Mouse (Mus musculus): Measurements from ENCODE around the gene Gm3187. TPM values are rescaled to one million over a fixed set of nuclear protein-coding genes. Genes with fewer than 3 reads are reported as not detected.
"Not testable (repeated sequence)": the region's sequence is repeated elsewhere in the genome, so short reads cannot be mapped to it uniquely, and the experiment has no call there.

The Gm3187 gene
- polyA plus RNA-seq (2012; fragmentation: generic; extraction: Trizol): not detected

- not testable (repeated sequence) for H3K4me2 ChIP-seq (ENCODE audit: low read depth); H3ac ChIP-seq (ENCODE audit: control insufficient read depth, insufficient read length); H3K79me2 ChIP-seq (ENCODE audit: control insufficient read depth, insufficient read depth); H3K27me3 ChIP-seq (ENCODE audit: control insufficient read depth, insufficient read depth, insufficient read length); H3K36me3 ChIP-seq (ENCODE audit: control insufficient read depth, insufficient read depth); H3K4me3 ChIP-seq
Observed at GRCm38 (mm10) chr14:5483907-5484306, at the start of gene Gm3187. Gene Gm3187, plus strand, starts transcription at chr14:5484207.

GRCm38 (mm10) chr14:5455367-5455766 is 28.6 kb upstream of the Gm3187 start, which contains the start of gene Gm3194:
Gene Gm3194, minus strand, starts transcription at chr14:5455467.
- not testable (repeated sequence) for H3K4me2 ChIP-seq (ENCODE audit: low read depth); H3K79me2 ChIP-seq (ENCODE audit: control insufficient read depth, insufficient read depth); H3K27me3 ChIP-seq (ENCODE audit: control insufficient read depth, insufficient read depth, insufficient read length); H3K4me3 ChIP-seq; H3K36me3 ChIP-seq (ENCODE audit: control insufficient read depth, insufficient read depth); H3ac ChIP-seq (ENCODE audit: control insufficient read depth, insufficient read length)

- H3K36me3 ChIP-seq (ENCODE audit: control insufficient read depth, insufficient read depth); H3K4me3 ChIP-seq; H3K79me2 ChIP-seq (ENCODE audit: control insufficient read depth, insufficient read depth); H3K4me2 ChIP-seq (ENCODE audit: low read depth); H3K27me3 ChIP-seq (ENCODE audit: control insufficient read depth, insufficient read depth, insufficient read length); H3ac ChIP-seq (ENCODE audit: control insufficient read depth, insufficient read length): not testable (repeated sequence)
Observed at GRCm38 (mm10) chr14:5460469-5460868, 23.5 kb upstream of the Gm3187 start.

GRCm38 (mm10) chr14:5477730-5478129 is 6.3 kb upstream of the Gm3187 start, which contains the start of gene Gm8246:
Gene Gm8246, minus strand, starts transcription at chr14:5477830.
- H3K36me3 ChIP-seq (ENCODE audit: control insufficient read depth, insufficient read depth); H3ac ChIP-seq (ENCODE audit: control insufficient read depth, insufficient read length); H3K4me3 ChIP-seq; H3K79me2 ChIP-seq (ENCODE audit: control insufficient read depth, insufficient read depth); H3K27me3 ChIP-seq (ENCODE audit: control insufficient read depth, insufficient read depth, insufficient read length); H3K4me2 ChIP-seq (ENCODE audit: low read depth): not testable (repeated sequence)

GRCm38 (mm10) chr14:5501374-5501773 is 17.4 kb downstream of the Gm3187 start, which contains the start of gene Gm3488:
Gene Gm3488, plus strand, starts transcription at chr14:5501674.
- H3K4me3 ChIP-seq; H3K79me2 ChIP-seq (ENCODE audit: control insufficient read depth, insufficient read depth); H3K36me3 ChIP-seq (ENCODE audit: control insufficient read depth, insufficient read depth); H3ac ChIP-seq (ENCODE audit: control insufficient read depth, insufficient read length); H3K27me3 ChIP-seq (ENCODE audit: control insufficient read depth, insufficient read depth, insufficient read length); H3K4me2 ChIP-seq (ENCODE audit: low read depth): not testable (repeated sequence)

GRCm38 (mm10) chr14:5538196-5538595 is 54.2 kb downstream of the Gm3187 start, which contains the start of gene Gm3532:
Gene Gm3532, plus strand, starts transcription at chr14:5538496.
- H3K79me2 ChIP-seq (ENCODE audit: control insufficient read depth, insufficient read depth); H3K4me3 ChIP-seq; H3K27me3 ChIP-seq (ENCODE audit: control insufficient read depth, insufficient read depth, insufficient read length); H3K4me2 ChIP-seq (ENCODE audit: low read depth); H3K36me3 ChIP-seq (ENCODE audit: control insufficient read depth, insufficient read depth); H3ac ChIP-seq (ENCODE audit: control insufficient read depth, insufficient read length): not testable (repeated sequence)

Other genes starting within 250 kb of the Gm3187 start
- not detected for gene Gm3526, start 223.6 kb upstream of the Gm3187 start, polyA plus RNA-seq (2012; fragmentation: generic; extraction: Trizol)
- not detected for gene Gm3542, start 149.3 kb upstream of the Gm3187 start, polyA plus RNA-seq (2012; fragmentation: generic; extraction: Trizol)
- gene Gm3500, start 95.2 kb upstream of the Gm3187 start, polyA plus RNA-seq (2012; fragmentation: generic; extraction: Trizol): not detected
- not detected for gene Gm3194, start 28.7 kb upstream of the Gm3187 start, polyA plus RNA-seq (2012; fragmentation: generic; extraction: Trizol)
- gene Gm8246, start 6.4 kb upstream of the Gm3187 start, polyA plus RNA-seq (2012; fragmentation: generic; extraction: Trizol): not detected
- gene Gm3488, start 17.5 kb downstream of the Gm3187 start, polyA plus RNA-seq (2012; fragmentation: generic; extraction: Trizol): not detected
- gene Gm3532, start 54.3 kb downstream of the Gm3187 start, polyA plus RNA-seq (2012; fragmentation: generic; extraction: Trizol): not detected
- gene Gm8265, start 148.8 kb downstream of the Gm3187 start, polyA plus RNA-seq (2012; fragmentation: generic; extraction: Trizol): not detected
- not detected for gene Gm9603, start 203.2 kb downstream of the Gm3187 start, polyA plus RNA-seq (2012; fragmentation: generic; extraction: Trizol)